Mouse (Mus musculus) brain, embryonic 14.5 days (tissue): Measurements from ENCODE around the gene Fnbp1l. TPM values are rescaled to one million over a fixed set of nuclear protein-coding genes. Genes with fewer than 3 reads are reported as not detected.
A peak's percentile ranks its signal among the peaks of the same experiment; 100 is the strongest.

Experiments
- DNase-seq: peaks from one replicate; pipeline ENCODE4 v3.0.0-alpha.2; 2011; ENCODE audit warnings: low read depth
- CTCF ChIP-seq: fragments of 200-500 bp; IDR thresholded peaks from 2 replicates; pipeline ENCODE4 v1.5.1; 2012; ENCODE audit warnings: inconsistent platforms, mild to moderate bottlenecking, moderate library complexity, borderline replicate concordance; ENCODE audit not compliant: insufficient read depth, insufficient read length; ENCODE audit errors: extremely low read depth
- POLR2A ChIP-seq: fragments of 200-500 bp; IDR thresholded peaks from 2 replicates; pipeline ENCODE4 v1.6.1; 2012; ENCODE audit warnings: mild to moderate bottlenecking, inconsistent platforms, borderline replicate concordance; ENCODE audit not compliant: poor library complexity, insufficient read depth, insufficient read length, severe bottlenecking; ENCODE audit errors: extremely low read depth
- polyA plus RNA-seq: library from polyadenylated mRNA; depleted of rRNA; stranded (reverse); fragments of >200 nt; gene quantifications from 2 replicates; pipeline ENCODE4 v1.2.3, GENCODE M21; 2012

Fnbp1l gene
- polyA plus RNA-seq, 1 experiment = 358 TPM

- no peak for DNase-seq
- no peak for TF ChIP-seq POLR2A
Observed at GRCm38 (mm10) chr3:122603229-122603628, 16.3 kb downstream of the Fnbp1l start.

- TF ChIP-seq CTCF = no peak
- no peak for TF ChIP-seq POLR2A
- DNase-seq = peak; percentile 43
Observed at GRCm38 (mm10) chr3:122602370-122602769, 17.1 kb downstream of the Fnbp1l start.

GRCm38 (mm10) chr3:122599291-122599690 is 20.2 kb downstream of the Fnbp1l start:
- TF ChIP-seq POLR2A = no peak
- no peak for TF ChIP-seq CTCF
- no peak for DNase-seq

- TF ChIP-seq CTCF = no peak
- no peak for TF ChIP-seq POLR2A
Observed at GRCm38 (mm10) chr3:122590804-122591203, 28.7 kb downstream of the Fnbp1l start.

GRCm38 (mm10) chr3:122590346-122590745 is 29.2 kb downstream of the Fnbp1l start:
- no peak for DNase-seq
- TF ChIP-seq CTCF (no peak), POLR2A (no peak)

More at GRCm38 (mm10) chr3:122590804-122591203, 28.7 kb downstream of the Fnbp1l start:
- DNase-seq = no peak

GRCm38 (mm10) chr3:122586918-122587641 is 32.4 kb downstream of the Fnbp1l start:
- TF ChIP-seq POLR2A = no peak
- TF ChIP-seq CTCF = no peak
- DNase-seq = peak; percentile 81

- DNase-seq = no peak
- TF ChIP-seq POLR2A = no peak
- TF ChIP-seq CTCF = no peak
Observed at GRCm38 (mm10) chr3:122577360-122577759, 42.2 kb downstream of the Fnbp1l start.

- DNase-seq = no peak
- TF ChIP-seq CTCF = no peak
- no peak for TF ChIP-seq POLR2A
Observed at GRCm38 (mm10) chr3:122574921-122575320, 44.6 kb downstream of the Fnbp1l start.

- DNase-seq = peak; percentile 82
Observed at GRCm38 (mm10) chr3:122573426-122574286, 45.9 kb downstream of the Fnbp1l start.

GRCm38 (mm10) chr3:122566549-122566948 is 53.0 kb downstream of the Fnbp1l start:
- no peak for DNase-seq
- TF ChIP-seq POLR2A (no peak), CTCF (no peak)

More at GRCm38 (mm10) chr3:122573426-122574286, 45.9 kb downstream of the Fnbp1l start:
- no peak for TF ChIP-seq POLR2A
- no peak for TF ChIP-seq CTCF

GRCm38 (mm10) chr3:122566112-122566511 is 53.4 kb downstream of the Fnbp1l start:
- TF ChIP-seq CTCF (no peak), POLR2A (no peak)
- DNase-seq = no peak
